Mouse (Mus musculus): ENCODE measurements around the gene Gbp8. TPM values are rescaled to one million over a fixed set of nuclear protein-coding genes. Genes with fewer than 3 reads are reported as not detected.
"Not testable (repeated sequence)": the region's sequence is repeated elsewhere in the genome, so short reads cannot be mapped to it uniquely, and the experiment has no call there.

The Gbp8 gene
- 0.51 and 0.71 TPM in 2 replicates for polyA plus RNA-seq (2012; rRNA removed)

DNA sequence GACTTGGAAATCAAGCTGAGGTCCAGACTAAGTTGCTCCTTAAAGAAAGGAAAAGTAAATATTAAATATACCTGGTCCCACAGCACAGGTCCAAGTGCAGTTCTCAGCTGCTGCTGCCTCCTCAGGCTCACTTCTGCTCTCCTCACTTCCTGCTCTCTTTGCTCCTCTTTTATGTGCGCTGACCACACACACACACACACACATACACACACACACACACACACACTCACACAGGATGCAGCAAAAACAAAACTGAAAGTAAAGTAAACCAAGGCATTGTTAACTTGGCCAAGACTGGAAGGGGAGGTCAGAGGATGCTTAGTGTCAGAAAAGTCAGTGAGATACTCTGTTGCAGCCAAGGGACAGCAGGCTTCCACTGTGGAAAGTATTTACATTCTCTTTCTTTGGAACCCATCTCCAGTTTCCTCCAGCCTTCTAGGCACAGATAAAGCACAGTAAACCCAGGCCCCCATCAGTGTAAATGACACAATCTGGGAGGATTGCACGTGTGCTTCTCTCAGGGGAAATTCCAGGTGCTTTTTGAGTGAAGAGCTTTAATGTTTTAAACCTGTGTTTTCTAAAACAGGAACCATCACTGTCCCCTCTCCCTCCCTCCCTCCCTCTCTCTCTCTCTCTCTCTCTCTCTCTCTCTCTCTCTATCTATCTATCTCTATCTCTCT, at the start of gene Gbp8, which contains the start of the genes Gbp9 and Gbp4:
Gbp8 (minus strand) TSS at position 132 of the 680 bp plus-strand sequence.
Gbp9 (minus strand) TSS at position 131 of the 680 bp plus-strand sequence.
Gbp4 (minus strand) TSS at position 178 of the 680 bp plus-strand sequence.
- DNase-seq (ENCODE audit: low read depth) = not testable (repeated sequence)

DNA sequence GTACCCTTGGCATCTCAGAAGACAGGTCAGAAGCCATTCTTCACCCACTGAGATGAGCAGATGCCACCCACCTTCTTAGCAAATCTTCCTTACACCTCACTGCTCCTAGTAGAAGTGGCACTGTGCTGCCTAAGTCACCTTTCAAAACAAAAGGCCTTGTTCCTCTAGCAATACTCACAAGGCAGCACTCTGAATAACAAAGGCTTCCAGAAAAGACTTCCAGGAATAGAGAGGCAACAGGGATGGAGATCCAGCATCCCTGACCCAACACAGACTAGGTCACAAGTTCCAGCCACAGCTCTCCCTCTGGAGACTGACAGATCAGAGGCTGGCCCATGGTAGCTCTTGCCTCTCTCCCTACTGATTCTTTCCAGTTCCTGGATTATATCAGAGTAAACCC, 42.1 kb upstream of the Gbp8 start:
- no peak for DNase-seq (ENCODE audit: low read depth)

DNA sequence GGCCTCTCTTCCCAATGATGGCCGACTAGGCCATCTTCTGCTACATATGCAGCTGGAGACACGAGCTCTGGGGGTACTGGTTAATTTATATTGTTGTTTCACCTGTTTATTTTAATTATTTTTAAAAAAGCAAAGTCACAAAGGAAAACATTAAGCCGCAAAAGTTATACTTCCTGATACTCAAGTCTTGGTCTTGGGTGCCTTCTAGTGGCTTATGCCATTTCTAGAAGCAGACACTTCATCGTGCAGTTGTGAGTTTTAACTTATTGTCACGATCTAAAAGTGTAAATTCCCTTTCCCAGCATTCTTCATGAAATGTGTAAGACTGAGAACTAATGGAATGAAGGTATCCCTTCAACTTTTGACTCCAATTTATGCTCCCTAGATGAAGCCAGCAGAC, 17.2 kb upstream of the Gbp8 start:
- DNase-seq (ENCODE audit: low read depth) = no peak

DNA sequence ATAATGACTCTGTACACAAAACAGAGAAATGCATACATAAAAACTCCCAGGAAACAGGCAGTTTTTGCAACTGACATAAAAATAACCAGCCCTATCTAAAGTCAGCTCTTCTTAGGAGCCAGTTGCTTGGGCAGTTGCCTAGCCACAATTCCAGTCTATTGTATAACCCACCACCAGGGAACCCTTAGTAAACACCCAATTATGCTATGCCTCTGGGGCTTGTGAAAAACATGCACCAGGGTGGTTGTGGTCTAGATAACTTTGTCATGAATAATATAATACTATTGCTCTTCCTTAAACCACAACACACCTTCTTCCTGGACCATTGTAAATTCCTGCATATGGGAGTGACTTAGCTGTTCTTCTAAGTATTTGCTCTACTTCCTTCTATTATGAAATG, 14.7 kb upstream of the Gbp8 start:
- no peak for DNase-seq (ENCODE audit: low read depth)

DNA sequence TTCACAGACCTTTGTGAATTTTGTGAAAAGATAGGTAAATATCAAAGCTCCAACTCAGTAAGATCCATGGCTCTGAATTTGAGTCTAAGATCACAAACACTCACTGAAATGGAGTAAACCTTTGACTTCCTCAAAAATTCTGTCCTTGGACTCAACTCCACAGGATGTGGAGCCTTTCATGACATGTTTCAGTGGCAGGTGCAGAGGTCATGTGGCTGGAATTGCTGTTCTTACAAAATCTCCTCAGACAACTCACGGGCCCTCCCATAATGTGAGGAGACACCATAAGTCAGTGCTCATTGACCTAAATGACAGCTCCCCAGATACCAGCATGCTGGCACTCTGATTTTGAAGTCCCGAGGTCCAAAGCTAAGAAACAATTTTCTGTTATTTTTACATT, 8.7 kb upstream of the Gbp8 start:
- not testable (repeated sequence) for DNase-seq (ENCODE audit: low read depth)

DNA sequence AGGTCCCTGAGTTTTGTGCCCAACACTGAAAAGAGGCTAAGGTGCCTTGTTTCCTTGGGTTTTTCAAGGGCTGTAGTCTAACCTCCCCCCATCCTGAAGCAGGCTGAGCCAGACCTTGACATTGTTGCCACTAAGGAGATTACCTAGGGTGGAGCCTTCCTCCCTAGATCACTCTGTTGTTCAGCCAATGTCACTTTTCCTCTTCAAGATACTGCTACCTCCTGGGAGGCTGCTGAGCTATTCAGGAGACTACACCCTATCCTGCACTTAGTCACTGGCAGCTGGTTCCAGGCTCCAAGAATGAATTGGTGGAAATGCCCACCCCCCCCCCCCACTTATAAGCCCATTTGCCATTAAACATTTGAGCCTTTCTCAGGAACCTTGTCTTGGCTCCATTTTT, 7.1 kb upstream of the Gbp8 start:
- no peak for DNase-seq (ENCODE audit: low read depth)

DNA sequence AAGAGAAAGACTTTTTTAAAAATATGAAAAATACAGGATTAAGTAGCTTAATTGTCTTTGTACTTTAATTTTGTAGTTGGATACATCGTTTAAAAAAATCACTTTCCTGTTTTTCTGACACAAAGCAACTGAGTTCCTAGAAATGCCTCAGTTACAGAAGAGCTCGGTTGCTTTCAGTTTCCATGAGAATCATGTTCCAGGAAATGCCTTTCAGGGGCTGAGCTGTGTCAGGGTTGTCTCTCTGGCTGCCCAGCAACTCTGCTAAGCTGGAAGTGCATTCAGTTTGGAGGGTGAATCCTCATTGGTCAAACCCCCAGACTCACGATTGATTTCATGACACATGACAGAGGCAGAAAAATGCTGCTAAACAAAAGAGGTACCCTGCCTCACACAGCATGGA, 6.4 kb upstream of the Gbp8 start:
- DNase-seq (ENCODE audit: low read depth) = not testable (repeated sequence)

DNA sequence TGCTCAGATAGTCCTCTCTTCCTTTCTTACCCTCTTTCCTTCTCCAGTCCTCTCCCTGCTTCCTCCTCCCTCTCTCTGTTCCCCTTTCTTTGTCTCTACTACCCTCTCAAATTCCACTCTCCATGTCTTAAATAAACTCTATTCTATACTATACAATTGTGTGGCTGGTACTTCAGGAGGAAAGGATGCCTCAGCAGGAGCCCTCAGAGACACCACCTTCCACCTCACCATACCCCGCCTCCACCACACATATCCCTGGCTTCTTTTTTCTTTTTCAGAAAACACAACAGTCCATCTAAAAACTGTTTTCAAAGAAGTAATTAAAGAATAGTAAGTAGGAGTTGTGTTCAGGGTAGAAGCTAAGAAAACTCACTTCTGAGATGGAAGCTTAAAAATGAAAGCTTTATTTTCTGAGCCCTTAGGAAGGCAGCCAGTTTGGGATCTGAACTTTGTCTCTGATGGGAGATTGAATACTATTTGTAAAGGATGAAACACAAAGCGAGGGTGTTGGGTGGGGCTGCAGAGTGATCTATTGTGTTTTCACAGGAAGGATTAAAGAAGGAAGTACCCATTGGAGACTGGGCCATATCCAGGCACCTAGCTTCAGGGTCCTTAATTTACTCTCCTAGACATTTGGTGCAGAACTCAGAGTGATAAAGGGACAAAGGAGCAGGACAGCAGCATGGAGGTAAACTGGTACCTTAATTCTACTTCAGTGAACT, 910 bp upstream of the Gbp8 start:
- not testable (repeated sequence) for DNase-seq (ENCODE audit: low read depth)

DNA sequence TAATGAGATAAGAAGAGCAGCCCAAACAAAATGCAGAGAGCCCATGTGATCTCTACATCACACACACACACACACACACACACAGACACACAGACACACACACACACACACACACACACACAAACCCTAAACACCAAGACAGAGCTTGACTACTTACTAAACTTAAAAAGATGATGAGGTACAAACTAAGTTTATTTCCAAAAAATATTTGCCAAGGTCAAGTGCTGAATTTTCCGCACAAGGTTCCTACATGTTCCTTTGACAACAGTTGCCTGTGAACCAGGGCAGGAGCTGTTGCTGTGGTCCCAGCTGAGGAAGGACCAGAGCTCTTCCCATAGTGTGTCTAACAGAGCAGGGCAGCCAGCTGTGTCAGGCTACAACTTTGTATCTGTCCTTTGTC, 434 bp downstream of the Gbp8 start:
- DNase-seq (ENCODE audit: low read depth) = no peak

DNA sequence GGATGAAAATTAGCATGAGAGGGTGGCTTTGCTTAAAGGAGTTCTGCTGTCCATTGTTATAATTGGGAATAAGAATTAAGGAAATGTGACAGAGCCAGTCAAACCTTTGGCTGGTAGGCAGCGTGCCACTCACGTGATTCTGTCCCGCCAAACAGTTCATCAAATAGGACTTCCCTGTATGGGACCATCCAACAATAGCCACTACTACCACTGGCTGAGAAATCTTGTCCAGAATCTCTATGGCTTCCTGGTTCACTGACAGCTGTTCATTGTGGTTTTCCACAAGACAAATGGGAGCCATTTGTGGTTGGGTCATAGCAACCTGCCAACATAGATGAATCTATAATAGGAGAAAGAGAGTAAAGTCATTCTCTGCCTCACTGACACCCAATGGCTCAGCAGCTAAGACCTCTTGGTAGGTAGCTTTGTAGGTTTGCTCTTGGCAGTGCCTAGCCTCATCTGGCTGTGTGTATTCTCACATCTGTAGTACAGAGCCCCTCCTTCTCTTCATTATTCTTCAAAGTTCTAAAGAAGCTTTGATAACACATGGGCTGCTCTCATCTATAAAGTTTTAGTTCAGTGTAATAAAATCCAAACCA, 2.5 kb downstream of the Gbp8 start:
- not testable (repeated sequence) for DNase-seq (ENCODE audit: low read depth)

DNA sequence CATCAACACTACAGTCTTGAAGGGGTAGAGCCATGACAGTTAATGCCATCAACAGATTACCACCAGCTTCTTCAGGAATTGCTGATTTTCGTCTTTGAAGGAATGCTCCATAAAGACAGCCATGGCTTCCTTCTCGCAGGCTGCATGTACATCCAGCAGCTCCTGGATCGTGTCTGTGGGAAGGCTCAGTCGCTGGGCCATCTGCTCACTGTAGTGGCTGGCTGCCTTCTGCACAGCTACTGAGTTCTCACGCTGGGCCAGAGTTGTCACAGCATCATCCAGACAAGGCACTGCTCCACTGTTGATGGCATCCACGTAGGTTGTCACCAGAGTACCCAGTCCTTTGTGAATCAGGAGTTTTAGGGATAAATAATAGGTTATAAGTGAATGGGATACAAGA, 17.6 kb downstream of the Gbp8 start:
- DNase-seq (ENCODE audit: low read depth) = not testable (repeated sequence)

DNA sequence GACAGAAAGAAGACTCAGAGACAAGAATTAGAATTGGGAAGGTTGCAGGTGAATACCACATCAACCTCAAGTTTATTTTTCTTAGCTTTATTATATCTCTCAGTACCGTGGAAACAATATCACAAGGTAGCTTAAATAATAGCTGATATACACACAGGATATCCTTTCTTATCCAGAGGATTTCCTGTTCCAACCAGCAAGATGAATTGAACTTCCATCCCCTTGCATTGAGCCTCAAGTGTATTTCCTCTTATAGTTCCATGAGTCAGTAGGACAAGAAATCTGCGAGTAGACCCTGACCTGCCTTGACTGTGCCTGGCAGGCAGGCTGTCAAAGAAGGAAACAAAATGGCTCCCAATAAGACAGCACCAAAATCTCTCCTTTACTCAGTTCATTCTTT, 23.6 kb downstream of the Gbp8 start:
- DNase-seq (ENCODE audit: low read depth) = no peak

DNA sequence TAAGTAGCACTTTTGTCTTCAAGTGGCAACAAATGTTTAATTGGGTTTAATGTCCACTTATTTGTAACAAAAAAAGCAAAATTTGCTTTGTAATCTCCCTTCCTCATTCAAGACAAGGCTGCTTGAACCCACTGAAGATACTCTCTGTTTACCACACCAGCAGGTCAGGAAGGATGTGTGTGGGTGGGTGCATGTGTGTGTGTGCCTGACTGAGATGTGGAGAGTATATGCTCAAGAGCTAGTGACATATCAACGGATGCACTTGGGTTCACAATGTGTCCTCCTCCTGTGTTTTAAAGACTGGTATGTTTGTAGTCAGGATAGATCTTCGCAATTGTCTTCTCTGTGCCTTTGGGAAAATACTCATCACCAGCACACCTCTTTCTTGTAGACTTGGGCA, 24.6 kb downstream of the Gbp8 start:
- DNase-seq (ENCODE audit: low read depth) = no peak

DNA sequence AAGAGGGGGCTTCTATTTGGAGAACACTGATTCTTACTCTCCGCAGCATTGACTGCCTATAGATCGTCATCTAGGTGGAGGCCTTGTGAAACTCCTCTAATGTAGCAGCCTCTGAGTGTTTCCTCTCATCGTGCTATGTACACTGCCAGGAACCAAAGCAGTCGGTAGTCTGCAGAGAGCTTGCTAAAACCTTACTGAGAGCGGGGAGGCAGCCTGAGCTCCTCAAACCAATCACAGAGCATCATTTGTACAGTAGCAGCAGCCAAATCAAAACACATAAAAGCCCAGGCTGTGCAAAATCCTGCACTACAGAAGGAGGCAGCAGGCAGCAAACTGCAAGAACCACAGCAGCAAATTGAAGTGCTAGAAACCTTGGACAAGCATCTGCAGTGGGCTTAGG, 25.7 kb downstream of the Gbp8 start:
- no peak for DNase-seq (ENCODE audit: low read depth)

DNA sequence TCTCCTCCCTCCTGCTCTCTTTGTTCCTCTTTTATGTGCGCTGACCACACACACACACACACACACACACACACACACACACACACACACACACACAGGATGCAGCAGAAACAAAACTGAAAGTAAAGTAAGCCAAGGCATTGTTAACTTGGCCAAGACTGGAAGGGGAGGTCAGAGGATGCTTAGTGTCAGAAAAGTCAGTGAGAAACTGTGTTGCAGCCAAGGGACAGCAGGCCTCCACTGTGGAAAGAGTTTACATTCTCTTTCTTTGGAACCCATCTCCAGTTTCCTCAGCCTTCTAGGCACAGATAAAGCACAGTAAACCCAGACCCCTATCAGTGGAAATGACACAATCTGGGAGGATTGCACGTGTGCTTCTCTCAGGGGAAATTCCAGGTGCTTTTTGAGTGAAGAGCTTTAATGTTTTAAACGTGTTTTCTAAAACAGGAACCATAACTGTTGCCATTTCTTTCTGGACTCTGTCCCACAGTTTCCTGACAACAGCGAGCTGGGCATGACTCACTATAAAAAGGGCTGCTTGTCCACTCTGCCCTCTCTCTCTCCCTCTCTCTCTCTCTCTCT, 29.0 kb downstream of the Gbp8 start:
- not testable (repeated sequence) for DNase-seq (ENCODE audit: low read depth)

DNA sequence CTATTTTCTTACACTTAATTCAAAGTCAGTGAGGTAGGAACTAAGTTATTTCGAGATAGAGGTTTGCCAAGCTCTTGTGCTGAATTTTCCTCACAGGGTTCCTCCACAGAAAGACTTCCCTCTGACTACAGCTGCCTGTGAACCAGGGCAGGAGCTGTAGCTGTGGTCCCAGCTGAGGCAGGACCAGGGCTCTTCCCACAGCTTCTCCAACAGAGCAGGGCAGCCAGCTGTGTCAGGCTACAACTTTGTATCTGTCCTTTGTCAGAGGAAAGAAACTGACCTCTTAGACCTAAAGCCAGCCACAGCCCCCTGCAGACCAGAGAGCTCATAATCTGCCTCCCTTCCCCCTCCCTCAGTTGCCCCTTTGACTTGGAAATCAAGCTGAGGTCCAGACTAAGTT, 29.6 kb downstream of the Gbp8 start:
- not testable (repeated sequence) for DNase-seq (ENCODE audit: low read depth)

DNA sequence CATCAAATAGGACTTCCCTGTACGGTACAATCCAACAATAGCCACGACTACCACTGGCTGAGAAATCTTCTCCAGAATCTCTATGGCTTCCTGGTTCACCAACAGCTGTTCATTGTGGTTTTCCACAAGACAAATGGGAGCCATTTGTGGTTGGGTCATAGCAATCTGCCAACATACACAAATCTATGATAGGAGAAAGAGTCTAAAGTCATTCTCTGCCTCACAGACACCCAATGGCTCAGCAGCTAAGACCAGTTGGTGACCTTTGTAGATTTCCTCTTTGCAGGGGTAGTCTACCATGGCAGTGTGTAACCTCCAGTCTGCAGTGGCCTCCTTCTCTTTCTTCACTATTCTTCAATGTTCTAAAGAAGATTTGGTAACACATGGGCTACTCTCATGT, 33.7 kb downstream of the Gbp8 start:
- not testable (repeated sequence) for DNase-seq (ENCODE audit: low read depth)

DNA sequence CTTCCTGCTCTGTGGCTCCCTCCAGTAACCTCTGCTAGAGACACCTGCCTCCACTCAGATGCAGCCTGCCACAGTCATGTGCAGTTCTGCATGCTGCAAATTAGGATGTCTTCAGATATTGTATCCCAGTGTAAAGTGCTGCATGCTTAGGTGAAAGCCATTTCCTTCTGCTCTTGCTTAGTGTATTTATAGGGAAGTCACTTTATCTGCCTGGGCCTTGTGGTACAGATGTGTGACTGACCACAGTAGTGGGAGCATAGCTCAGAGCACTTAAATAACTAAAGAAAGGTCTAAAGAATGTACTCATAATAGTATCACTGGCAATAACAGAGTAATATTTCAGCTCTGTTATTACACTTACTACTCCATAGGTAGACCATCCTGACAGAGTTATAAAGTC, 57.4 kb downstream of the Gbp8 start:
- no peak for DNase-seq (ENCODE audit: low read depth)

DNA sequence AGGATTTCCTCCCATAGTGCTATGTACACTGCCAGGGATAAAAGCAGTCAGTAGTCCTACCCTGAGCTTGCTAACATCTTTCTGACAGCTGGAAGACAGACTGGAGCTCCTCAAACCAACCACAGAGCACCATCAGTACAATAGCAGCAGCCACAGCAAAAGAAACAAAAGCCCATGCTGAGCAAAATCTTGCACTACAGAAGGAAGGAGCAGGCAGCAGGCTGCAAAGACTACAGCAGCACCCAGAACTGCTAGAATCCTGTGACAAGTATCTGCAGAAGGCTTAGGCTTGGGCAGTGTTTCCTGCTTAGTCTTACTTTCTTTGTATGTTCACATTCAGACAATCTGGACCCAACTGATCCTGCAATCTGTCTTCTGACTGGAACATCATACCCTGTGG, 71.0 kb downstream of the Gbp8 start:
- not testable (repeated sequence) for DNase-seq (ENCODE audit: low read depth)

DNA sequence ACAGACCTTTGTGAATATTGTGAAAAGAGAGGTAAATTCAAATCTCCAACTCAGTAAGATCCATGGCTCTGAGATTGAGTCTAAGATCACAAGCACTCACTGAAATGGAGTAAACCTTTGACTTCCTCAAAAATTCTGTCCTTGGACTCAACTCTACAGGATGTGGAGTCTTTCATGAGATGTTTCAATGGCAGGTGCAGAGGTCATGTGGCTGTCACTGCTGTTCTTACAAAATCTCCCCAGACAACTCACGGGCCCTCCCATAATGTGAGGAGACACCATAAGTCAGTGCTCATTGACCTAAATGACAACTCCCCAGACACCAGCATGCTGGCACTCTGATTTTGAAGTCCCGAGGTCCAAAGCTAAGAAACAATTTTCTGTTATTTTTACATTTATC, 74.9 kb downstream of the Gbp8 start:
- not testable (repeated sequence) for DNase-seq (ENCODE audit: low read depth)

DNA sequence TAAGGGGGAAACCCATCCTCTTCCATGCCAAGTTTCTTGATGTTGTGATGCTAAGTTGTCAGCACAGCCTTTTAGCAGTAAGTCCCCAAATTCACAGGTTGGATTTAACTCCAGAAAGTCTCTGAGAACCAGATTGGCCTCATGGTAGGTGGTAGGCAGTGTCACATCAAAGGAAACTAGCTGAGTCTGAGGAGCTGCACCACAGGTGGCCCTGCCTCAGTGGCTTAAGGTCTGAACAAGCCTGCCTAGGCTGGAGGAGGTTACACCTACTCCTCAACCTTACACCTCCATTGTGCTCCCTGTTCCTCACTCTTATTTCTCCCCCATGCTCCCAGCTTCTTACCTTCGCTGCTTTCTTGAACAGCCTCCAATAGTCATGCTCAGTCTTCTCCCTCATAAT, 76.0 kb downstream of the Gbp8 start:
- no peak for DNase-seq (ENCODE audit: low read depth)

DNA sequence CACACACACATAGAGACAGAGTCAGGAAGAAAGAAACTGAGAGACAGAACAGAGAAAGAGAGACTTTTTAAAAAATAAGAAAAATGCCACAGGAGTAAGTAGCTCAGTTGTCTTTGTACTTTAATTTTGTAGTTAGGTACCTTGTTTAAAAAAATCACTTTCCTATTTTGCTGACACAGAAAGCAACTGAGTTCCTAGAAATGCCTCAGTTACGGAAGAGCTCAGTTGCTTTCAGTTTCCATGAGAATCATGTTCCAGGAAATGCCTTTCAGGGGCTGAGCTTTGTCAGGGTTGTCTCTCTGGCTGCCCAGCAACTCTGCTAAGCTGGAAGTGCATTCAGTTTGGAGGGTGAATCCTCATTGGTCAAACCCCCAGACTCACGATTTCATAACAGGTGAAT, 76.9 kb downstream of the Gbp8 start:
- not testable (repeated sequence) for DNase-seq (ENCODE audit: low read depth)

DNA sequence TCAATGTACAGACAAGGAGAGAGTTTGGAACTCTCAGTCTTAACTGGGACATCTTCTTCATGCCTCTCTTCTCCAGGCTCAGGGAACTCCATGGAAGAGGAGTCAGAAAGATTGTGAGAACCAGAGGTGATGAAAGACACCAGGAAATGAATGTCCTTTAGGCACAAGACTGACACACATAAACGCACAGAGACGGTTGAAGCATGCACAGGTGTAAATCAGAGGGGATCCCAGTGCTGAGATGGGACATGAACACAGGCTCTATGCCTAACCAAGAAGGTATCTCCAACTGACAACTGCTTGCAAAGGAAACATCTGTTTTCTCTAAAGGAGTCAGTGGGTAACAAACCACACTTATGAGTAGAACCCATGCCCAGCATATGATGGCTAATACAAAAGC, 79.1 kb downstream of the Gbp8 start:
- DNase-seq (ENCODE audit: low read depth) = no peak

All from gonadal fat pad, adult 2 months (tissue).